Mouse (Mus musculus) CH12F3 (cell line): Measurements from ENCODE around the gene Ankrd40.

Experiments
- in situ Hi-C: fragments of 300-500 bp; cut with MboI; formaldehyde crosslinking; loops from 2 replicates; pipeline ENCODE4 v1.14.3; 2020; ENCODE audit warnings: low sequenced_read_pairs

Gene Ankrd40

GRCm38 (mm10) chr11:94349839-94350238, 22.0 kb downstream of the Ankrd40 start:
- in situ Hi-C loops = no loop called here

DNA sequence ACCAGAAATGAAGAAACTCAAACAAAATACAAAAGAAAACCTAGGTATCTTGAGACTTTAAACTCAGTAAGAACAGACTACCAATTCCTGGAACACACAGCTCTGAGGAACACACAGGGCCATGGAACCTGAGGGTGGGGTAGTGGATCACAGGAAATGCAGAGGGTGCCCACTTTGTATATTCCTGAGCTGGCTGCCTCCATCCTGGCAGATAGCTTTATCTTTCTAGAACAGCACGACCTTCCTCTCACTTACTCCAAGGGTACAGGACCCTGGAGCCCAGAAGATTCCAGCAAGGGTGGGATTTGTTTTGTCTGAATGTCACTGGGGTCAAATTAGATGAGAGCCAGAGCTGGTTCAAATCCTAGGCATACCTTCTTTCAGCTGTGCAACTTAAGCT, 22.5 kb downstream of the Ankrd40 start:
- in situ Hi-C loops = no loop called here

GRCm38 (mm10) chr11:94351094-94351493, 23.3 kb downstream of the Ankrd40 start:
- in situ Hi-C loops = no loop called here

- in situ Hi-C loops = no loop called here
These were observed 27.9 kb downstream of the Ankrd40 start for GRCm38 (mm10) chr11:94355521-94356217.

DNA sequence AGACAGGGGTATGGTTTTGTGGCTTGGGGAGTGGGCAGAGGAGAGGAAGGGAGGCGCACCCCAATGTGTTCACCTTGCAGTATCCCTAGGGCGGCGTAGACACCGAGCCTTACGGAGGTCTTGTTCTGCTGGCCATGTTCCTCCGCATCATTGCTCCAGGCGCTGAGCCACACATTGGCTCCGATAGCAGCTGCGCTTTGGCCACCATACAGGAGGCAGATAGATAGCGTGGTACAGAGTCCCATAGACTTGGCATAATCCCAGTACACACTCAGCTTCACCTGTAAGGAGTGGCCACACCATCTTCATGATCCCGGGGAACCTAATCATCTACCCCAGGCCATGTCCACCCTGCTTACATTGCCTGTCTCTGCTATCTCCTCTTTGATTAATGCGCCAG, 31.4 kb downstream of the Ankrd40 start:
- in situ Hi-C loops = no loop called here

DNA sequence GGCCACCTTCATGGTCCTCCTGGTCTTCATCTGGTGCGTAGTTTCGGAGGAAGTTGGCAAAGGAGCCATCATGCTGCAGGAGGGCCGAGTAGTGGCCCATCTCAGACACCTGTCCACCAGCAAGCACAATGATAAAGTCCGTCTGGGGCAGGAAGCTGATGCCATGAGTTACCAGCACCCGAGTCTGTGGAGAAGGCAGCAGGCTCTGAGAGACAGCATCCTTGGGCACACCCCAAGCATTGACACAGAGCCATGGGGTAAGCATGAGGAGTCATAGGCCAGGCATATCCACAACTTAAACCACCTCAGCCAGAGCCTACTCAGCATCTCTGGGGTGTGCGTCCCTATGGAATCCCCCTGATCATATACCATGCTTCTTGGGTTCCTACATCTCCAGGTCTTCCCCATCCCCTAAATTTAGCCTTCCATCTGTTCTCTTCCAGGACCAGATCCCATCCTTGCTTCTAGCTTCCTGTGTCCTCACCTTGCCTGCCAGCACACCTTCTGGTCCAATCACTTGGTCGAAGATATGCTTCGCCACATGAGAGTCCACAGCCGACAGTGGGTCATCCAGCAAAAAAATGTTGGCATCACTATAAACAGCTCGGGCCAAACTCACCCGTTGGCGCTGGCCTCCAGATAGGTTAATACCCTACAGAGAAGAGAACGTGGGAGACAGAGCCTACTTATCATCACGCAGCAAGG, 33.5 kb downstream of the Ankrd40 start:
- in situ Hi-C loops = no loop called here

- in situ Hi-C loops = no loop called here
These were observed 34.3 kb downstream of the Ankrd40 start for GRCm38 (mm10) chr11:94362101-94362500.

GRCm38 (mm10) chr11:94363690-94364089, 35.9 kb downstream of the Ankrd40 start:
- in situ Hi-C loops = no loop called here

GRCm38 (mm10) chr11:94365340-94365739, 37.5 kb downstream of the Ankrd40 start:
- in situ Hi-C loops = no loop called here

GRCm38 (mm10) chr11:94369981-94370380, 42.2 kb downstream of the Ankrd40 start:
- in situ Hi-C loops = no loop called here

DNA sequence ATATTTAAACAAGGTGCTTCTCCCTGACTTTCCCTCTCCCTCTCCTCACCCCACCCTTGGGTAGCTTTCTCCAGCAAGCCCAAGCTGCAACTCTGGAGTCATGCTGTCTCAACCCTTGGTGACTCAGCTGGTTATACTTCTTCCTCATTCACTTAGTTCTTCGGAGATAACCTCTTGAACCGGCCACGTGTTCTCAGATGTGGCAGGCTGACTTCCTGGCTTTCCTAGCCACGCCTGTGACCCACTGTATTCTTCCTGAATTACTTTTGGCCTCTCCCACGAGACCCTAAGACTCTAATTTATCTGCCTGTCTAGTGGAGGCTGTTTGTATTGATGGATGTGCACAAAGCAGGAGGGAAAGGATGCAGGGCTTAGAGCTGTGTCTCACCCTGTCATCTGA, 43.0 kb downstream of the Ankrd40 start:
- in situ Hi-C loops = no loop called here

DNA sequence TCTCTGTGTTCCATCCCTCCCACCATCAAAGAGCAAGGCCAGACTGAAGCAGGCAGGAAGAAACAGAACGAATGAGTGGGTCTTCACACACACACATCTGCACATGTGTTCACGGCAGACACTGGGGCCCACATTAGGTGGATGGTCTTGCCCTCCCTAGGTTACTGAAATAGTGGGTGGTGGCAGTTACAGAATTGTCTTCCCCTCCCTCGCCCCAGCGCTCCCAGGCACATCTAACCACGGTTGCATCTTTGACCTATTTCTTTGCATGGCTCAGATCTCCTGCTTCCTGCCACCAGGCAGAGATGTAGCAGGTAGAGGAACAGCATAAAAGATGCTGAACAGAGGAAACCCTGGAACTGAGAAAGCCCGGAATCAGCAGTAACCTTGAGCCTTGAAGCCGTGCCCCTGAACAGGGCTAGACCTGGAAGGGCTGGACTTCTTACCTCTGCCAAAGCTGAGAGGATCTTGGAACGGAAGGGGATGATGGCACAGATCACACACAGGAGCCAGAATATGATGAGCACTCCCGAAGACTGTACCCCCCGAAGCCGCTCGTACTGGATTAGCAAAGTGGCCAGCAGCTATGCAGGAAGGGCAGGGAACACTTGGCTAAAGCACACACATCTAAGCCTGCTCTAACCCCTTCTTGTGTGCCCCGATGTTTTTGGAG, 46.6 kb downstream of the Ankrd40 start:
- in situ Hi-C loops = no loop called here

DNA sequence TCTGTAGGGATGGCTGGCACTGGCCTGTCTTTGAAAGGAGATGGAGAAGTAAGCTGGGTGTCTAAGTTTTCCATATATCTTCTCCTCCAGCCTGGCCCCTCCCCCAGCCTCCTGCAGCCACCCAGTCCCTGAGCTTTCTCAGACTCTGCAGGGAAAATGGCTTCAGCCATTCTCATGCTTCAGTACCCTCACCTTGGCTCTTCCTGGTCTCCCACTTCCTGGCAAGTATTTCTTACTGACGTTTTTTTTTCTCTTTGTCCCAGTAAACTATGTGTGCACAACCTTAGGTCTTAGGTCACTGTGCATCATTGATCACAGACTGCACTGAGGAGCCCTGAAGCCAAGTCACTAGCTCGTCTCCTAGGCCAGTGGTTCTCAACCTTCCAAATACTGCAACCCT, 51.3 kb downstream of the Ankrd40 start:
- in situ Hi-C loops = no loop called here

DNA sequence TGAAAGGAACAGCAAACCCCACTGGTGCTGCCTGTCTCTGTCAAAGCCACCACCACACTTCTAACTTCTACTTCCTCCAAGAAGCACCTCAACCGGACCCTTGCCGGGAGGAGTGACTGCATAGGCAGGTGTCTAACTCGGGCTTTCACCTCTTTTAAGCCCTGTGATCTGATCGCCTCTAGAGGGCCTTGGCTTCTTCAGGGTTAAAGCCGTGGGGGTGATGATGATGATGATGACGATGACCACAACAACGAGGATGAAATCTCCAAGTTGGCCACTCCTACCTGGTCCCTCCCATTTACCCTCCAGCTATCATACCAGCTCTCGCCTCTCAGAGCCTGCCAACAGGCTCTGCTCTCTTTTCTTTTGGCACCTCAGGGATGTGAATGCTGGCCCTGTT, 51.9 kb downstream of the Ankrd40 start:
- in situ Hi-C loops = no loop called here

GRCm38 (mm10) chr11:94385977-94386771, 58.4 kb downstream of the Ankrd40 start:
- in situ Hi-C loops = no loop called here

GRCm38 (mm10) chr11:94387756-94388155, 60.0 kb downstream of the Ankrd40 start:
- in situ Hi-C loops = no loop called here

DNA sequence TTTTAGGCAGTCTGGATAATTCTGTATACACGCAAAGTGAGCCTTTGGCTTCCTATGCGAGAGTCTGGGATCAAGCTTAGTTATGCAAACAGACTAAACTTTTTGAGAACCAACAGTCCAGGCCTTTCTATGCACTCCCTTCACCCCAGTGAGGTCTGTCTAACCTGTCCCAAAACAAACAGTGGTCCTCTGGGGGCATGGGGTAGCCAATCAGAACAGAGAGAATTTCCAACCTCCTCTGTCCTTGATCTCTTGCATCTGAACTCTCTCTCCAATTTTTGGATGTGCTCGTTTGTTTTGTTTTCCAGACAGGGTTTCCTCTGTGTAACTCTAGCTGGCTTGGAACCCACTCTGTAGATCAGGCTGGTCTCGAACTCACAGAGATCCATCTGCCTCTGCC, 61.2 kb downstream of the Ankrd40 start:
- in situ Hi-C loops = no loop called here

GRCm38 (mm10) chr11:94389724-94390396, 62.1 kb downstream of the Ankrd40 start:
- in situ Hi-C loops = no loop called here

DNA sequence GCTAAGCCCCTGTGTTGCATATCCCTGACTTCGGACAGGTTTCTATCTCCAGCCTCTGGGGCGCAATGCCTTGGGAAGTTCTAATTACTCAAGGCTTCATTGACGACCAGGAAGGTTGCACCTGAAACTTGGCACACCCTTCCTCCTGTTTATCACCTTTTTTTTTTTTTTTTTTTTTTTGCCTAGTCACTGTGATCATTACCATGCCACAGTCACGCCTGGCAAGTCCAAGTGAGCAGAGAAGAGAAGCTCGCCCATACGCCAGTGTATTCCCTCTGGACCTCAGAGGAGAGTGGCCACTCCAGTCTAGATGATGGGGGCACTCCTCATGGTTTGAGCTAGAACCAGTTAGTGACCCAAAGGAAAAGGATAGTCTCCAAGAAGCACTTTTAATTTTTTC, 63.0 kb downstream of the Ankrd40 start:
- in situ Hi-C loops = no loop called here
